Mouse (Mus musculus) heart, postnatal 4 days (tissue): ENCODE data around the gene Olfr1420. TPM values are rescaled to one million over a fixed set of nuclear protein-coding genes. Genes with fewer than 3 reads are reported as not detected.
"Not testable (repeated sequence)": the region's sequence is repeated elsewhere in the genome, so short reads cannot be mapped to it uniquely, and the experiment has no call there.

Experiments
- DNase-seq: peaks from one replicate; pipeline ENCODE4 v3.0.0; 2021
- total RNA-seq, 2 experiments: library from RNA; stranded (reverse); gene quantifications; 2 replicates each; pipeline ENCODE4 v1.2.3; 2021

Gene Olfr1420
- total RNA-seq, result not detected

GRCm38 (mm10) chr19:11886265-11886664 is at the start of gene Olfr1420:
TSS of gene Olfr1420 (plus strand) at chr19:11886565.
- DNase-seq, result no peak

- no peak for DNase-seq
Measured at GRCm38 (mm10) chr19:11839119-11839518, 47.2 kb upstream of the Olfr1420 start, which contains the start of gene Olfr1417. TSS of gene Olfr1417 (minus strand) at chr19:11839219.

GRCm38 (mm10) chr19:11846333-11846732 is 40.0 kb upstream of the Olfr1420 start:
- DNase-seq, result no peak

GRCm38 (mm10) chr19:11852652-11853051 is 33.7 kb upstream of the Olfr1420 start:
- DNase-seq, result no peak

- no peak for DNase-seq
Measured at GRCm38 (mm10) chr19:11854821-11855220, 31.5 kb upstream of the Olfr1420 start.

- no peak for DNase-seq
Measured at GRCm38 (mm10) chr19:11856506-11856905, 29.9 kb upstream of the Olfr1420 start.

GRCm38 (mm10) chr19:11860966-11861365 is 25.4 kb upstream of the Olfr1420 start, which contains the start of gene Olfr1418:
TSS of gene Olfr1418 (minus strand) at chr19:11861066.
- DNase-seq, result no peak

GRCm38 (mm10) chr19:11867837-11868236 is 18.5 kb upstream of the Olfr1420 start:
- DNase-seq, result no peak

- no peak for DNase-seq
Measured at GRCm38 (mm10) chr19:11875006-11875405, 11.4 kb upstream of the Olfr1420 start, which contains the start of gene Olfr1419. TSS of gene Olfr1419 (minus strand) at chr19:11875106.

GRCm38 (mm10) chr19:11878404-11878803 is 8.0 kb upstream of the Olfr1420 start:
- not testable (repeated sequence) for DNase-seq

- DNase-seq, result no peak
Measured at GRCm38 (mm10) chr19:11911021-11911420, 24.7 kb downstream of the Olfr1420 start.

GRCm38 (mm10) chr19:11911603-11912002 is 25.2 kb downstream of the Olfr1420 start:
- DNase-seq, result peak; percentile 55

GRCm38 (mm10) chr19:11912037-11912532 is 25.7 kb downstream of the Olfr1420 start, which contains the start of gene Patl1:
TSS of gene Patl1 (plus strand) at chr19:11912399.
- DNase-seq, result peak; percentile 99

GRCm38 (mm10) chr19:11912533-11913121 is 26.3 kb downstream of the Olfr1420 start:
- DNase-seq, result peak; percentile 72

- DNase-seq, result no peak
Measured at GRCm38 (mm10) chr19:11915804-11916203, 29.4 kb downstream of the Olfr1420 start.

GRCm38 (mm10) chr19:11922068-11922467 is 35.7 kb downstream of the Olfr1420 start:
- no peak for DNase-seq

- not testable (repeated sequence) for DNase-seq
Measured at GRCm38 (mm10) chr19:11922515-11922914, 36.1 kb downstream of the Olfr1420 start.

GRCm38 (mm10) chr19:11926380-11926779 is 40.0 kb downstream of the Olfr1420 start:
- DNase-seq, result no peak

- DNase-seq, result no peak
Measured at GRCm38 (mm10) chr19:11928025-11928748, 41.8 kb downstream of the Olfr1420 start.

GRCm38 (mm10) chr19:11946460-11946859 is 60.1 kb downstream of the Olfr1420 start:
- not testable (repeated sequence) for DNase-seq
